Mouse (Mus musculus): Measurements from ENCODE around the gene Gja1. TPM values are rescaled to one million over a fixed set of nuclear protein-coding genes. Genes with fewer than 3 reads are reported as not detected.

Gene Gja1
- total and polyA plus RNA-seq, 3 experiments = 156 to 429 (median 359) TPM

DNA sequence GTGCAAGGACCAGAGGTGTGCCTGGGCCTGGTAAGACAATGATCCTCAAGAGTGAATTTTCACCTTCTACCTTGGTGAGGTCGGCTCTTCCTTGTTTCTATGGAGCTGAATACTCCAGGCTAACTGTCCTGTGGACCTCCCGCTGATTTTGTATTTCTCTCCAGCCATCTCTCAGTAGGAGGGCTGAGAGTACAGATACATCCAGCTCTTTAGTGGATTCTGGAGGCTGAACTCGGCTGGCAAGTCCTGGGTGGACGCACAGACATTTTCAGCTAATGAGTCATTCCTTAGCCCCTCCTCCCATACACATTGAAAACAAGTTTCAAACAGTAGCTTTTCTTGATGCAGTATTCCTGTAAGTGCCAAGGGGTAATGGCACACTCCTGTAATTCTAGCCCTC is 49.2 kb downstream of the Gja1 start:
- no peak for DNase-seq
- Histone ChIP-seq H3K4me3 (no peak overlapping the region), H3K4me1 (ENCODE audit: control insufficient read depth, insufficient read depth, low read length) (no peaks in the 10 kb centered on the region), H3K79me2 (replicated peaks; ENCODE audit: control insufficient read depth, insufficient read depth, low read length) (no peaks in the 10 kb centered on the region), H3K27ac (no peak overlapping the region), H3K27me3 (ENCODE audit: control insufficient read depth, insufficient read depth, low read length) (no peaks in the 10 kb centered on the region), H3K36me3 (ENCODE audit: control insufficient read depth, insufficient read depth, low read length) (no peaks in the 10 kb centered on the region), H3K9ac (ENCODE audit: low read depth, low read length) (no peak overlapping the region)
- TF ChIP-seq EP300 (IDR thresholded peaks at IDR 0.05; ENCODE audit: insufficient read depth, low read depth, low read length) = no peak
- no peak for TF ChIP-seq CTCF (IDR thresholded peaks at IDR 0.05)
- 56% methylated on average over 4 of the region's 4 CpGs for WGBS
- intact Hi-C loops (cut with DNase I) = no loop called here

DNA sequence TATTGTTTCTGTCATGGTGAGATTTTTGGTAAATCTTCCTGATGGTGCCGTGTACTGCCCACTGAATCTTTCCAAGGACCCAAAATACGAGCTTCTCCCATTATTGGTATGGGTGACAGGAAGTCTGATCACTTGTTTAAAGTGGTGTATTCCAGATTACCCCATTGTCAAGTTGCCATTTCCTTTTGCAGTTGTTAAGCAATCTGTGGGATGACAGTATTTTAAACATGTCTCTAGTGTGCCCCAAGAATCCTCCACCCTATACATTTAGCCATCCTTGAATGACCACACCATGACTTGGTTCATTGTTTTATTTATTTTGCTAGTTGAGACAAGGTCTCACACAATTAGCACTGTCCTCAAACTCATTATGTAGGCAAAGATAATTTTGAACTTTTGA is 50.3 kb downstream of the Gja1 start:
- H3K79me2 ChIP-seq (replicated peaks; ENCODE audit: control insufficient read depth, insufficient read depth, low read length) = no peaks in the 10 kb centered on the region
- TF ChIP-seq CTCF (IDR thresholded peaks at IDR 0.05) (no peak), POLR2A (IDR thresholded peaks at IDR 0.05; ENCODE audit: insufficient read depth, low read depth, low read length) (no peak), EP300 (IDR thresholded peaks at IDR 0.05; ENCODE audit: insufficient read depth, low read depth, low read length) (no peak)
- 81% methylated on average over 2 of the region's 2 CpGs for WGBS
- H3K27me3 ChIP-seq (ENCODE audit: control insufficient read depth, insufficient read depth, low read length) = no peaks in the 10 kb centered on the region
- intact Hi-C loops (cut with DNase I) = no loop called here
- no peak for DNase-seq
- no peak overlapping the region for H3K27ac ChIP-seq
- no peak overlapping the region for H3K9ac ChIP-seq (ENCODE audit: low read depth, low read length)
- H3K4me3 ChIP-seq = no peak overlapping the region
- H3K36me3 ChIP-seq (ENCODE audit: control insufficient read depth, insufficient read depth, low read length) = no peaks in the 10 kb centered on the region
- no peaks in the 10 kb centered on the region for H3K4me1 ChIP-seq (ENCODE audit: control insufficient read depth, insufficient read depth, low read length)

- 62% methylated on average over 2 of the region's 2 CpGs for WGBS
- intact Hi-C loops (cut with DNase I) = no loop called here
- Histone ChIP-seq H3K36me3 (ENCODE audit: control insufficient read depth, insufficient read depth, low read length) (no peaks in the 10 kb centered on the region), H3K79me2 (replicated peaks; ENCODE audit: control insufficient read depth, insufficient read depth, low read length) (no peaks in the 10 kb centered on the region), H3K9ac (ENCODE audit: low read depth, low read length) (no peak overlapping the region), H3K27me3 (ENCODE audit: control insufficient read depth, insufficient read depth, low read length) (no peaks in the 10 kb centered on the region), H3K27ac (no peak overlapping the region), H3K4me1 (ENCODE audit: control insufficient read depth, insufficient read depth, low read length) (no peaks in the 10 kb centered on the region), H3K4me3 (no peak overlapping the region)
- no peak for DNase-seq
- no peak for TF ChIP-seq EP300 (IDR thresholded peaks at IDR 0.05; ENCODE audit: insufficient read depth, low read depth, low read length)
- no peak for TF ChIP-seq CTCF (IDR thresholded peaks at IDR 0.05)
- TF ChIP-seq POLR2A (IDR thresholded peaks at IDR 0.05; ENCODE audit: insufficient read depth, low read depth, low read length) = no peak
Observed at GRCm38 (mm10) chr10:56427827-56428226, 50.7 kb downstream of the Gja1 start.

GRCm38 (mm10) chr10:56429011-56429410 is 51.9 kb downstream of the Gja1 start:
- intact Hi-C loops (cut with DNase I) = no loop called here
- Histone ChIP-seq H3K9ac (ENCODE audit: low read depth, low read length) (no peak overlapping the region), H3K79me2 (replicated peaks; ENCODE audit: control insufficient read depth, insufficient read depth, low read length) (no peaks in the 10 kb centered on the region), H3K27ac (no peak overlapping the region), H3K27me3 (ENCODE audit: control insufficient read depth, insufficient read depth, low read length) (no peaks in the 10 kb centered on the region), H3K4me3 (no peak overlapping the region), H3K36me3 (ENCODE audit: control insufficient read depth, insufficient read depth, low read length) (no peaks in the 10 kb centered on the region), H3K4me1 (ENCODE audit: control insufficient read depth, insufficient read depth, low read length) (no peaks in the 10 kb centered on the region)
- TF ChIP-seq POLR2A (IDR thresholded peaks at IDR 0.05; ENCODE audit: insufficient read depth, low read depth, low read length) (no peak), EP300 (IDR thresholded peaks at IDR 0.05; ENCODE audit: insufficient read depth, low read depth, low read length) (no peak), CTCF (IDR thresholded peaks at IDR 0.05) (no peak)
- no peak for DNase-seq
- 85% methylated on average over 5 of the region's 5 CpGs for WGBS

DNA sequence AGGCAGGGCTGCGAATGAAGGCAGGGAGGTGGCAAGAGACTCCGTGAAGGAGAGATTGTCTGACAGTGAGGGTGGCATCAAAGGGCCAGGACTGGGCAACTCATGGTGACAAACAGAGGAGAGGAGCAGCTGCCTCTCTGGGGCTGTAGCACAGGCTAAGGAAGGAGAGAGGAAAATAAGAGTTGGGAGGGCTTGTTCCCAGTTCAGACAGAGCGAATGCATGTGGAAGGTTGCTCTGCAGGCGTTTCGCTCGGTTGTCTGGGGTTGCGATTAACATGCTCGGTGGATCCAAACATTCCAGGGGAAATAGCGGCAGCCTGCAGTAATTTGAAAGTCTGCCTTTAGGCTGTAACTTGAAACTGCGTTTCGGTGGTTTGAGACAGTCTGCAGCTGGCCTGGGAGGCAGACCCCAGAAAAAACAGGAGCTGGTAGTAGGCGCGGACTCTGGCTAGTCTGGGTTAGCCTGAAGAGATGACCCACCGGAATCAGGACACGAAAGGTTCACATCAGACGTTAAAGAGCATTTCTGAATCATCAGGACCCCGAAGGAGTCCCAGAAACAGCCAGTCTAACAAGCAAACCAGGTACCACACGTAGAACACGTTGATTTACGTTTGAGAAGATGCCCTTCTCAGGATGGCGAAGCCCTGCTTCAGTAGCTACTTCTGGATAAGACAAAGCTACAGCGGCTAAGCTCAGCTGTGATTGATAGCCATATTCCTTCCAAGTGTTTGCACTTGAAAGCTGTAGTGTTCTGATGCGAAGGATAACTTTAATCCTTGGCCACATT is 54.7 kb downstream of the Gja1 start:
- no peaks in the 10 kb centered on the region for H3K27me3 ChIP-seq (ENCODE audit: control insufficient read depth, insufficient read depth, low read length)
- no peaks in the 10 kb centered on the region for H3K4me1 ChIP-seq (ENCODE audit: control insufficient read depth, insufficient read depth, low read length)
- no peaks in the 10 kb centered on the region for H3K79me2 ChIP-seq (replicated peaks; ENCODE audit: control insufficient read depth, insufficient read depth, low read length)
- DNase-seq = no peak
- intact Hi-C loops (cut with DNase I) = no loop called here
- H3K4me3 ChIP-seq = peak overlapping the region; percentile 13
- TF ChIP-seq POLR2A (IDR thresholded peaks at IDR 0.05; ENCODE audit: insufficient read depth, low read depth, low read length) (no peak), EP300 (IDR thresholded peaks at IDR 0.05; ENCODE audit: insufficient read depth, low read depth, low read length) (no peak), CTCF (IDR thresholded peaks at IDR 0.05) (no peak)
- whole genome bisulfite sequencing = 25% methylated on average over 23 of the region's 23 CpGs
- H3K36me3 ChIP-seq (ENCODE audit: control insufficient read depth, insufficient read depth, low read length) = no peaks in the 10 kb centered on the region
- H3K27ac ChIP-seq = no peak overlapping the region
- 0 out of 2 replicates have a peak overlapping the region, but pooled peaks have one; percentile 13 for H3K9ac ChIP-seq (ENCODE audit: low read depth, low read length)

DNA sequence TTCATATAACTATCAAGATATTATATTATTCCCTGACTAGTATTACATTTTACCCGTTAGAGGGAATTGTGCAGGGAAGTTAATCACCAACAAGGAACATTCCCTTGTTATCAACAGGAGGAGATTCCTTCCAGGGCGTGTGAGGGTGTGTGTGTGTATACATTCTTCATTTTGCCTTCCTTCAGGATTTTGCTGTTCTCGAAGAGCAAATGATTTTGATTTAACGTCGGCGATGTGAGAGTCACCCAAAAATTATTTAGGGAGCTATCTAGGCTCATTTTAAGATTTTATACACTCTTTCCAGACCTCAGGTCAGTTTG is 55.2 kb downstream of the Gja1 start:
- 68% methylated on average over 6 of the region's 6 CpGs for WGBS
- Histone ChIP-seq H3K9ac (ENCODE audit: low read depth, low read length) (no peak overlapping the region), H3K36me3 (ENCODE audit: control insufficient read depth, insufficient read depth, low read length) (no peaks in the 10 kb centered on the region), H3K79me2 (replicated peaks; ENCODE audit: control insufficient read depth, insufficient read depth, low read length) (no peaks in the 10 kb centered on the region), H3K4me1 (ENCODE audit: control insufficient read depth, insufficient read depth, low read length) (no peaks in the 10 kb centered on the region), H3K4me3 (no peak overlapping the region), H3K27me3 (ENCODE audit: control insufficient read depth, insufficient read depth, low read length) (no peaks in the 10 kb centered on the region), H3K27ac (no peak overlapping the region)
- no peak for DNase-seq
- TF ChIP-seq EP300 (IDR thresholded peaks at IDR 0.05; ENCODE audit: insufficient read depth, low read depth, low read length) (no peak), POLR2A (IDR thresholded peaks at IDR 0.05; ENCODE audit: insufficient read depth, low read depth, low read length) (no peak), CTCF (IDR thresholded peaks at IDR 0.05) (no peak)
- intact Hi-C loops (cut with DNase I) = no loop called here
